Mouse (Mus musculus): ENCODE data around the gene Klc1. TPM values are rescaled to one million over a fixed set of nuclear protein-coding genes. Genes with fewer than 3 reads are reported as not detected.
A peak's percentile ranks its signal among the peaks of the same experiment; 100 is the strongest.
"Not testable (repeated sequence)": the region's sequence is repeated elsewhere in the genome, so short reads cannot be mapped to it uniquely, and the experiment has no call there.

Klc1 gene
- polyA plus RNA-seq (2012; ENCODE audit: insufficient read depth, low replicate concordance): 21.5 and 66.3 TPM in 2 replicates

DNA sequence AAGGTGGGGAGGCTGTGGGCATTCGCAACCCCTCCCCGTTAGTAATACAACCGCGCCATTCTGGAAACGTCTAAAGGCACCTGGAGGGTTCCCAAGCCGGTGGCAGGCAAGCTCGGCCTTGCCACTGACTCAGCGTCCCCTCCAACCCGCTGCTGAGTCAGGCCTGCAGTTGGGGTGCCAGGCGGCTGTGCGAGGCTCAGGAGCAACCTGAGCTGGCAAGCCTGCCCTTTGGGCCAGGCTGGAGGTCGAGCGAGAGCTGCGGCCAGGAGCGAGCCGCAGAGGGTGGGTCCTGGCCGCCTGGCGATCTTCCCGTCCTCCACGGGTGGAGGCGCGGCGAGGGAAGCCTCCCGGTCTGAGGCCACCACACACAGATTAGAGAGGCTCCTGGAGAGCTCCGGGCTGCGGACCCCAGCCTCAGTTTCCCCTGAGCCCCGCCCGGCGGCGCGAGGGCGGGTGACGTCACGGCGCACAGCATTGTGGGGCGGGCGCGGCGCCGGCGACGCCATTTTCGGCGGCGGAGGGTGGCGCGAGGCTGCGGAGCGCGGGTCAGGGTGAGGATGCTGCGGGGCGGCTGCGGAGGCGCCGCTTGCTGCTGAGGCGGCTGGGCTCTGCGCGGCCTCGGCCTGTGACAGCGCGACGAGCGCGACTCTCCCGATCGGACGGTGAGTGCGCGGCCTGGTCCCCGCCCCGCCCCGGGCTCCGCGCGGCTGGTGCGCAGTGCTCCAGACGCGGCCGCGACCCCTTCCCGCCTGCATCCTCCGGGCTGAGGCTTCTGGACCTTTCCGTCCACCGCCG lies at the start of gene Klc1:
Klc1 (plus strand) TSS at position 469 of the 795 bp plus-strand sequence.
- peaks cover 89% of the 10 kb centered on the region for H3K4me1 ChIP-seq

DNA sequence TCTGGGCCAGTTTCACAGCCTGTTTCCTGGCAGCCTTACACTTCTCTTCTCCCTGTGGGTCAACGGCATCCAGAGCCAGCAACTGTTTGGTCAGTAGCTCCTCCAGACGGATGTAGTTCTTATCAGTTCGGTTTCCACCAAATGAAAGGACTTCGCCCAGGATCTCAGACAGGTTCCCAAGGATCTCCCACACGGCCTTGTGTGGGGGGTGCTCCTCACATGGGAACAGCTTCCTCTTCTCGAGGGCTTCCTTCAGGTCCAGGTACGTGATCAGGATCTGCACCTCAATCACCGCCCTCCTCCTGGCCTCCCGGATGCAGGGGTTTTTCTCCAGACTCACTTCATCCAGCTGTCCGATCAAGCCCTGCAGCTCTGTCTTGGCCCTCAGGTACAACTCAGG lies 48.6 kb upstream of the Klc1 start:
- H3K36me3 ChIP-seq (replicated peaks; ENCODE audit: low read length): peaks cover 43% of the 10 kb centered on the region
- TF ChIP-seq FLI1 (IDR thresholded peaks at IDR 0.05; ENCODE audit: low read length) (no peak), GATA1 (IDR thresholded peaks at IDR 0.05; ENCODE audit: borderline replicate concordance, low read length) (no peak)

More for the DNA sequence above, at the start of gene Klc1:
- H3K4me3 ChIP-seq (replicated peaks): peak within 1 kb of the TSS; percentile 99
- H3K9me3 ChIP-seq: no peaks in the 10 kb centered on the region
- no peaks in the 10 kb centered on the region for H3K27me3 ChIP-seq (replicated peaks)
- peaks cover 14% of the 10 kb centered on the region for H3K36me3 ChIP-seq (replicated peaks; ENCODE audit: low read length)
- no peak for TF ChIP-seq GATA1 (IDR thresholded peaks at IDR 0.05; ENCODE audit: borderline replicate concordance, low read length)
- TF ChIP-seq FLI1 (IDR thresholded peaks at IDR 0.05; ENCODE audit: low read length): no peak

DNA sequence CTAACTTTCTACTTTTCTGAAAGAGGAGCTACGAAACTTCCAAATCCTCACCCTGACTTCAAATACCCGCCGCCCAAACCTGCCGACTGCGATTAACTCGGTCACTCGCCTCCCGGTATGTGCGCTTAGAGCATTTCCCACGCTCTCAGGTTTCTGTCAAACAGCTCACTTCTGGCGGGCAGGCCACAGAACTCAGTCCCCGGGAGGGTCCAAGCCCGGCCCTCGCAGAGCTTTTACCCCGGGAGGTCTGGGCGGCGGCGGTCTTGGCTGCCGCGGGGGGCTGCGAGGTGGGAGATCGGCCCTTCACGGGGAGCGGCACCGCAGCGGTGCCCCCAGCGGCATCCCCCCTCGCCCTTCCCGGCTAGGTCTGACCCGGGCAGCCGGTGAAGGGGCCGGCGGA lies 46.2 kb upstream of the Klc1 start:
- Histone ChIP-seq H3K9me3 (no peaks in the 10 kb centered on the region), H3K27me3 (replicated peaks) (no peaks in the 10 kb centered on the region), H3K4me1 (peaks cover 44% of the 10 kb centered on the region), H3K36me3 (replicated peaks; ENCODE audit: low read length) (peaks cover 48% of the 10 kb centered on the region), H3K4me3 (replicated peaks) (peak overlapping the region; percentile 96)
- TF ChIP-seq GATA1 (IDR thresholded peaks at IDR 0.05; ENCODE audit: borderline replicate concordance, low read length) (no peak), FLI1 (IDR thresholded peaks at IDR 0.05; ENCODE audit: low read length) (no peak)

More for the DNA sequence above, 48.6 kb upstream of the Klc1 start:
- Histone ChIP-seq H3K4me3 (replicated peaks) (no peak overlapping the region), H3K27me3 (replicated peaks) (peaks cover 2% of the 10 kb centered on the region), H3K4me1 (peaks cover 29% of the 10 kb centered on the region), H3K9me3 (no peaks in the 10 kb centered on the region)

DNA sequence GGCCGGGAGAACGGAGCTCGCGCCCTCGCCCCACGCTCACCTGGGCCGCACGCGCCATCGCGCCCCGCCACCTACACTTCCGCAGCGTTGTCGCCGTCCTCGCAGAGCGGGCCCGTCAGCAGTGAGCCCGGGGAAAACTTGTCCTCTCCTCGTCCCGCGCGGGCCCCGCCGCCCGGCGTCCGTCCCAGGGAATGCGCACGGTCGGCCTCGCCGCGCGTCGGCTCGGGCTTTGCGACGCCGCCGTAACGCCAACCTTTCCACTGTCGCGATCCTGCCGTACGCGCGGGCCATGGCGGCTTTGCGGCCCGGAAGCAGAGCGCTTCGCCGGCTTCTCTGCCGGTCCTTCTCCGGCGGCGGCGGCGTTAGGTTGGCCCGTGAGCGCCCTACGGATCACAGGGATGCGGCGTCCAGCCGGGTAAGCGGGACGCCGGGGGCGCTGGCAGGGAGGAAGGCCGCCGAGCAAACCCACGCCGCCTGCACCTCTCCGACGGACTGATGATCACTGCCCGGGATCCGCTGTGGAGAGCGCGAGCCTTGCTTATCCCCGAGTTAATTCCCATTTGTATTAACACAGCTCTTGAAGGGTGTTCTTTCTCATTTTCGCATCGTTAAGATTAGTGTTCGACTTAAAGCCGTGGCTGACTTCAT lies 45.5 kb upstream of the Klc1 start, which contains the start of the genes Bag5 and Apopt1:
Bag5 (minus strand) TSS at position 254 of the 648 bp plus-strand sequence.
Apopt1 (plus strand) TSS at position 258 of the 648 bp plus-strand sequence.
- no peak for TF ChIP-seq GATA1 (IDR thresholded peaks at IDR 0.05; ENCODE audit: borderline replicate concordance, low read length)
- no peak for TF ChIP-seq FLI1 (IDR thresholded peaks at IDR 0.05; ENCODE audit: low read length)
- H3K36me3 ChIP-seq (replicated peaks; ENCODE audit: low read length): peaks cover 42% of the 10 kb centered on the region
- peaks cover 45% of the 10 kb centered on the region for H3K4me1 ChIP-seq
- no peaks in the 10 kb centered on the region for H3K9me3 ChIP-seq
- H3K27me3 ChIP-seq (replicated peaks): no peaks in the 10 kb centered on the region
- peak within 1 kb of the TSS; percentile 96 for H3K4me3 ChIP-seq (replicated peaks)

DNA sequence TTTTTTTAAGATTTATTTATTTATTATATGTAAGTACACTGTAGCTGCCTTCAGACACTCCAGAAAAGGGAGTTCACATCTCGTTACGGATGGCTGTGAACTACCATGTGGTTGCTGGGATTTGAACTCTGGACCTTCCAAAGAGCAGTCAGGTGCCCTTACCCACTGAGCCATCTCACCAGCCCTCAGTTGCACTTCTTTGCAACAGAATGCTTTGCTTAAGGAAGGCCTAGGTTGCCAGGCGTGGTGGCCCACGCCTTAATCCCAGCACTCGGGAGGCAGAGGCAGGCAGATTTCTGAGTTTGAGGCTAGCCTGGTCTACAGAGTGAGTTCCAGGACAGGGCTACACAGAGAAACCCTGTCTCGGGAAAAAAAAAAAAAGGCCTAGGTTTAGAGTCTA lies 44.8 kb upstream of the Klc1 start:
- not testable (repeated sequence) for H3K27me3 ChIP-seq (replicated peaks); H3K9me3 ChIP-seq
- Histone ChIP-seq H3K36me3 (replicated peaks; ENCODE audit: low read length) (peaks cover 36% of the 10 kb centered on the region), H3K4me3 (replicated peaks) (peak overlapping the region; percentile 96), H3K4me1 (peaks cover 52% of the 10 kb centered on the region)

DNA sequence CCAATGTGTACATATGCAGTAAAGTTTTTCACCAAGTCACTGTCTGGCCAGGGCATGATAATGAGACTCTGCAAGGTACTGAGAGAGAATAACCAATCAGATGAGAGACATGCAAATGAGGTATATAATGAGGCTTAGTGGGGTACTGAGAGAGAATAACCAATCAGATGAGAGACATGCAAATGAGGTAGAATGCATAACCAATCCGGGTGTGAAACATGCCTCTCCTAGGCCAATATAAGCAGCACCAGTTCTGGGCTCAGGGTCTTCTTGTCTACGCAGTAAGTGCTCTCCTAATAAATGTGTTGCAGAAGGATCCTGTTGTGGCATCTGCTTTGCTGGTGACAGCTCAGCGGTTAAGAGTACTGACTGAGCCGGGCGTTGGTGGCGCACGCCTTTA lies 42.1 kb upstream of the Klc1 start:
- Histone ChIP-seq H3K9me3 (no peaks in the 10 kb centered on the region), H3K4me1 (peaks cover 52% of the 10 kb centered on the region), H3K4me3 (replicated peaks) (no peak overlapping the region), H3K36me3 (replicated peaks; ENCODE audit: low read length) (peaks cover 21% of the 10 kb centered on the region), H3K27me3 (replicated peaks) (no peaks in the 10 kb centered on the region)
- TF ChIP-seq FLI1 (IDR thresholded peaks at IDR 0.05; ENCODE audit: low read length) (no peak), GATA1 (IDR thresholded peaks at IDR 0.05; ENCODE audit: borderline replicate concordance, low read length) (no peak)

DNA sequence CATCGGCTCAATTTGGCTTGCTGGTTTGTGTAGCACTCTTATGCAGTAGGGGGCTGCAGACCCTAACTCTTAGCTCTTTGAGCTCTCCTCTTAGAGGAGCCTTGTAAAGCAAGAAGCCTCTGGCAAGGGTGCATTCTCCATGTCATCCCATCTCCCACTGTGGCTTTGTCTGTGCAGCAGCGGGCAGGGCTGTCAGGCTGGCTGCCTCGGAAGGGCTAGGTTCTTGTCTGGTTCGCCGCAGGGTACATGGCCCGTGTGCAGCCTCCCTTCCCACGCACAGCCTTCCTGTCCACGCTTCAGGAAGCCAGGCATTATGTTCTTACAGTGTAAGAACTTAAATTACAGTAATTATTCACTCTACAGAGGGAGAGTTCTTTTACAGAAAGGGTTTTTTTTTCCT lies 40.0 kb upstream of the Klc1 start:
- H3K4me3 ChIP-seq (replicated peaks): peak overlapping the region; percentile 62
- H3K4me1 ChIP-seq: peaks cover 44% of the 10 kb centered on the region
- H3K36me3 ChIP-seq (replicated peaks; ENCODE audit: low read length): peaks cover 33% of the 10 kb centered on the region
- no peaks in the 10 kb centered on the region for H3K9me3 ChIP-seq
- H3K27me3 ChIP-seq (replicated peaks): no peaks in the 10 kb centered on the region
- TF ChIP-seq GATA1 (IDR thresholded peaks at IDR 0.05; ENCODE audit: borderline replicate concordance, low read length): no peak
- no peak for TF ChIP-seq FLI1 (IDR thresholded peaks at IDR 0.05; ENCODE audit: low read length)

DNA sequence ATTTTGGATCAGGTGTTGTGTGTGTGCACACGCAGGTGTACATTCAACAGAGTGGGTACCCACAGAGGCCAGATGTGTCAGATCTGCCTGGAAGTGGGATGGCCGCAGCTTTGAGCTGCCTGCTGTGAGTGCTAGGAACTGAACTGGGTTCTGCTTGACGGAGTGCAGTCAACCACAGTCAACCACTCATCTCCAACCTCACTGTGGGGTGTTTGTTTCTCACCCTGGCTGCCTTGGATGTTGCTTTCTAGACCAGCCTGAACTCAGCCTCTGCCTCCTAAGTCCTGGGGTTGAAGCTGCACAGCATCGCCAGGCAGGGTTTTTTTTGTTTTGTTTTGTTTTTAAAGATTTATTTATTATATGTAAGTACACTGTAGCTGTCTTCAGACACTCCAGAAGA lies 38.4 kb upstream of the Klc1 start:
- TF ChIP-seq GATA1 (IDR thresholded peaks at IDR 0.05; ENCODE audit: borderline replicate concordance, low read length): no peak
- TF ChIP-seq FLI1 (IDR thresholded peaks at IDR 0.05; ENCODE audit: low read length): no peak
- no peaks in the 10 kb centered on the region for H3K9me3 ChIP-seq
- no peak overlapping the region for H3K4me3 ChIP-seq (replicated peaks)
- H3K27me3 ChIP-seq (replicated peaks): no peaks in the 10 kb centered on the region
- H3K36me3 ChIP-seq (replicated peaks; ENCODE audit: low read length): peaks cover 44% of the 10 kb centered on the region
- H3K4me1 ChIP-seq: peaks cover 40% of the 10 kb centered on the region

DNA sequence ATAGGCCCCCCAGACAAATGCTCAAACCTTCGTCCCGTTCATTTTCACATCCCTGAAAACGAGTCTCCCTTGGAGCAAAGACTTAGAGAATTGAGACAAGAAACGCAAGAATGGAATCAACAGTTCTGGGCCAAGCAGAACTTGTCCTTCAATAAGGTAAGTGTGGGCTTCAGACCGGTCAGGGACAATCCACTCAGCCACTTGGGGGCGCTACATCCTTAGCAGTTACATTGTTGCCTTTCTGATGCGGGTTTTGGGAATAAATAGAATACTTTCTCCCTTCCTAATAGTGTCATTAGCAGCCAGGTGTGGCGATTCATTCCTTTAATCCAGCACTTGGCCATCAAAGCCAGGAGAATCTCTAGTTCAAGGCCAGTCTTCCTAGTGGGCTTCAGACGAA lies 36.0 kb upstream of the Klc1 start:
- Histone ChIP-seq H3K9me3 (no peaks in the 10 kb centered on the region), H3K4me3 (replicated peaks) (no peak overlapping the region), H3K36me3 (replicated peaks; ENCODE audit: low read length) (peaks cover 60% of the 10 kb centered on the region), H3K27me3 (replicated peaks) (no peaks in the 10 kb centered on the region), H3K4me1 (peaks cover 45% of the 10 kb centered on the region)
- TF ChIP-seq FLI1 (IDR thresholded peaks at IDR 0.05; ENCODE audit: low read length): no peak
- no peak for TF ChIP-seq GATA1 (IDR thresholded peaks at IDR 0.05; ENCODE audit: borderline replicate concordance, low read length)
